Mouse (Mus musculus) hindbrain, embryonic 14.5 days (tissue): ENCODE data around the gene Adcy2. TPM values are rescaled to one million over a fixed set of nuclear protein-coding genes. Genes with fewer than 3 reads are reported as not detected.

Source experiments
- ATAC-seq: fragments of 200-750 bp; cut with Nextera tagmentation; 2 replicates; pipeline ENCODE4 v1.8.0; 2017; ENCODE audit warnings: moderate number of reproducible peaks, mild to moderate bottlenecking, moderate TSS enrichment, moderate library complexity; ENCODE audit not compliant: low FRiP score
- DNase-seq: peaks from one replicate; pipeline ENCODE4 v3.0.0-alpha.2; 2015; ENCODE audit warnings: low spot score
- H3K27ac ChIP-seq: fragments of 300-500 bp; sonication (generic); 2 replicates; pipeline ENCODE4 v1.5.1; 2014; ENCODE audit warnings: mild to moderate bottlenecking, moderate library complexity
- H3K27me3 ChIP-seq: fragments of 300-500 bp; sonication (generic); 2 replicates; pipeline ENCODE4 v1.6.1; 2014; ENCODE audit warnings: mild to moderate bottlenecking, low read length, mixed read lengths; ENCODE audit not compliant: control insufficient read depth, insufficient read depth
- H3K36me3 ChIP-seq: fragments of 300-500 bp; sonication (generic); replicated peaks from 2 replicates; pipeline ENCODE4 v1.6.1; 2014; ENCODE audit not compliant: control insufficient read depth, insufficient read depth
- H3K4me1 ChIP-seq: fragments of 300-500 bp; sonication (generic); replicated peaks from 2 replicates; pipeline ENCODE4 v1.6.1; 2014; ENCODE audit warnings: antibody characterized with exemption, low read length, mixed read lengths; ENCODE audit not compliant: control insufficient read depth, insufficient read depth
- H3K4me2 ChIP-seq: fragments of 300-500 bp; sonication (generic); replicated peaks from 2 replicates; pipeline ENCODE4 v1.6.1; 2014; ENCODE audit warnings: mild to moderate bottlenecking, moderate library complexity
- H3K4me3 ChIP-seq: fragments of 300-500 bp; sonication (generic); replicated peaks from 2 replicates; pipeline ENCODE4 v1.5.1; 2014; ENCODE audit warnings: mild to moderate bottlenecking, low read length
- H3K9ac ChIP-seq: fragments of 300-500 bp; sonication (generic); 2 replicates; pipeline ENCODE4 v1.6.1; 2014
- H3K9me3 ChIP-seq: fragments of 300-500 bp; sonication (generic); 2 replicates; pipeline ENCODE4 v1.6.1; 2016; ENCODE audit warnings: low read length; ENCODE audit not compliant: control insufficient read depth
- WGBS: fragments of 180-500 bp; shearing (Covaris S2); extraction: QIAGEN DNeasy Blood & Tissue Kit; methylation state at CpG from one replicate; pipeline ENCODE4 v1.1.7; 2014; 5-methylcytosine and 5-hydroxymethylcytosine counted together
- polyA plus RNA-seq: library from polyadenylated mRNA; unstranded; fragments of >200 nt; fragmentation: Nextera tagmentation; extraction: Ambion mirVana; gene quantifications from 2 replicates; pipeline ENCODE4 v1.2.1, GENCODE M21; 2014

The Adcy2 gene
- polyA plus RNA-seq, 1 experiment from 2014 or later, result 15.7 TPM

- WGBS, result 75% methylated on average over 4 of the region's 4 CpGs
- DNase-seq, result no peak
- Histone ChIP-seq H3K36me3 (no peaks in the 10 kb centered on the region), H3K9ac (no peak overlapping the region), H3K4me1 (no peaks in the 10 kb centered on the region), H3K27ac (no peak overlapping the region), H3K27me3 (no peaks in the 10 kb centered on the region), H3K9me3 (no peaks in the 10 kb centered on the region), H3K4me2 (no peak overlapping the region), H3K4me3 (no peak overlapping the region)
- no peak; the same call in 1 of the 2 replicates for ATAC-seq
These were observed 183.4 kb downstream of the Adcy2 start for GRCm38 (mm10) chr13:68815704-68816477.

GRCm38 (mm10) chr13:68811185-68811584 is 188.2 kb downstream of the Adcy2 start:
- Histone ChIP-seq H3K36me3 (no peaks in the 10 kb centered on the region), H3K4me2 (no peak overlapping the region), H3K4me3 (no peak overlapping the region), H3K9me3 (no peaks in the 10 kb centered on the region), H3K27me3 (no peaks in the 10 kb centered on the region), H3K27ac (no peak overlapping the region), H3K4me1 (no peaks in the 10 kb centered on the region), H3K9ac (no peak overlapping the region)
- ATAC-seq, result no peak
- no peak for DNase-seq
- WGBS, result 98% methylated on average over 3 of the region's 3 CpGs

GRCm38 (mm10) chr13:68799777-68800176 is 199.6 kb downstream of the Adcy2 start:
- 71% methylated on average over 6 of the region's 6 CpGs for WGBS
- no peaks in the 10 kb centered on the region for H3K36me3 ChIP-seq
- H3K27me3 ChIP-seq, result no peaks in the 10 kb centered on the region
- ATAC-seq (no peak), DNase-seq (no peak)
- no peak overlapping the region for H3K4me3 ChIP-seq
- H3K27ac ChIP-seq, result no peak overlapping the region
- H3K9me3 ChIP-seq, result no peaks in the 10 kb centered on the region
- no peak overlapping the region for H3K9ac ChIP-seq
- H3K4me1 ChIP-seq, result no peaks in the 10 kb centered on the region
- H3K4me2 ChIP-seq, result no peak overlapping the region

- H3K27ac ChIP-seq, result no peak overlapping the region
- no peak overlapping the region for H3K4me2 ChIP-seq
- no peak overlapping the region for H3K9ac ChIP-seq
- H3K4me1 ChIP-seq, result no peaks in the 10 kb centered on the region
- H3K9me3 ChIP-seq, result no peaks in the 10 kb centered on the region
- DNase-seq, result no peak
- H3K4me3 ChIP-seq, result no peak overlapping the region
- H3K36me3 ChIP-seq, result no peaks in the 10 kb centered on the region
- ATAC-seq, result no peak
- no peaks in the 10 kb centered on the region for H3K27me3 ChIP-seq
These were observed 206.1 kb downstream of the Adcy2 start for GRCm38 (mm10) chr13:68793286-68793685.

- no peaks in the 10 kb centered on the region for H3K4me1 ChIP-seq
- DNase-seq, result no peak
- H3K27me3 ChIP-seq, result no peaks in the 10 kb centered on the region
- WGBS, result 85% methylated on average over 8 of the region's 8 CpGs
- no peak overlapping the region for H3K4me3 ChIP-seq
- no peak overlapping the region for H3K9ac ChIP-seq
- H3K9me3 ChIP-seq, result no peaks in the 10 kb centered on the region
- no peaks in the 10 kb centered on the region for H3K36me3 ChIP-seq
- H3K27ac ChIP-seq, result no peak overlapping the region
- ATAC-seq, result no peak
- H3K4me2 ChIP-seq, result no peak overlapping the region
These were observed 211.9 kb downstream of the Adcy2 start for GRCm38 (mm10) chr13:68787286-68788061.

- Histone ChIP-seq H3K4me3 (no peak overlapping the region), H3K4me1 (no peaks in the 10 kb centered on the region), H3K36me3 (no peaks in the 10 kb centered on the region), H3K4me2 (no peak overlapping the region), H3K27ac (no peak overlapping the region), H3K9me3 (no peaks in the 10 kb centered on the region), H3K9ac (no peak overlapping the region), H3K27me3 (no peaks in the 10 kb centered on the region)
- 63% methylated on average over 1 of the region's 1 CpGs for WGBS
- no peak for DNase-seq
- ATAC-seq, result no peak
These were observed 216.2 kb downstream of the Adcy2 start for GRCm38 (mm10) chr13:68783096-68783495.

- H3K4me3 ChIP-seq, result no peak overlapping the region
- no peaks in the 10 kb centered on the region for H3K27me3 ChIP-seq
- H3K9ac ChIP-seq, result no peak overlapping the region
- DNase-seq (no peak), ATAC-seq (no peak)
- H3K27ac ChIP-seq, result no peak overlapping the region
- H3K4me1 ChIP-seq, result no peaks in the 10 kb centered on the region
- WGBS, result 84% methylated on average over 6 of the region's 6 CpGs
- no peaks in the 10 kb centered on the region for H3K9me3 ChIP-seq
- H3K4me2 ChIP-seq, result no peak overlapping the region
- H3K36me3 ChIP-seq, result no peaks in the 10 kb centered on the region
These were observed 221.2 kb downstream of the Adcy2 start for GRCm38 (mm10) chr13:68778011-68778672.

- H3K4me2 ChIP-seq, result no peak overlapping the region
- H3K9ac ChIP-seq, result no peak overlapping the region
- ATAC-seq (no peak), DNase-seq (no peak)
- H3K4me3 ChIP-seq, result no peak overlapping the region
- no peaks in the 10 kb centered on the region for H3K27me3 ChIP-seq
- WGBS, result 62% methylated on average over 2 of the region's 2 CpGs
- no peaks in the 10 kb centered on the region for H3K9me3 ChIP-seq
- H3K4me1 ChIP-seq, result no peaks in the 10 kb centered on the region
- no peak overlapping the region for H3K27ac ChIP-seq
- no peaks in the 10 kb centered on the region for H3K36me3 ChIP-seq
These were observed 225.6 kb downstream of the Adcy2 start for GRCm38 (mm10) chr13:68773599-68774211.

GRCm38 (mm10) chr13:68768588-68768987 is 230.8 kb downstream of the Adcy2 start:
- Histone ChIP-seq H3K4me3 (no peak overlapping the region), H3K9me3 (no peaks in the 10 kb centered on the region), H3K4me1 (no peaks in the 10 kb centered on the region), H3K9ac (no peak overlapping the region), H3K36me3 (no peaks in the 10 kb centered on the region), H3K4me2 (no peak overlapping the region), H3K27ac (no peak overlapping the region), H3K27me3 (no peaks in the 10 kb centered on the region)
- DNase-seq (no peak), ATAC-seq (no peak)
- WGBS, result 91% methylated on average over 3 of the region's 3 CpGs
